Mouse (Mus musculus) MEL (cell line): ENCODE measurements around the gene Supt3. TPM values are rescaled to one million over a fixed set of nuclear protein-coding genes. Genes with fewer than 3 reads are reported as not detected.

Source experiments
- DNase-seq: peaks from one replicate; pipeline ENCODE4 v3.0.0; 2011; ENCODE audit warnings: low read depth, low spot score
- H3K27ac ChIP-seq: 2 replicates; pipeline ENCODE4 v1.5.1; 2012; ENCODE audit warnings: low read depth, mild to moderate bottlenecking, control low read depth, low read length, moderate library complexity; ENCODE audit not compliant: control insufficient read depth
- H3K27me3 ChIP-seq, 2 experiments: fragments of 150-350 bp in 1 of 2; sonication (generic) in 1 of 2; 2 replicates each; pipeline ENCODE4 v1.6.1; 2012; ENCODE audit warnings: low read length in 2 of 2, mild to moderate bottlenecking in 2 of 2, improper control_type of control experiment in 1 of 2, moderate library complexity in 1 of 2; ENCODE audit not compliant: insufficient read depth in 2 of 2, control insufficient read depth in 1 of 2
- H3K36me3 ChIP-seq, 2 experiments: 2 replicates each; pipeline ENCODE4 v1.6.1; 2012 to 2014; ENCODE audit warnings: low read length in 2 of 2, improper control_type of control experiment in 1 of 2, inconsistent platforms in 1 of 2, mild to moderate bottlenecking in 1 of 2; ENCODE audit not compliant: insufficient read depth in 2 of 2, control insufficient read depth in 1 of 2
- H3K4me1 ChIP-seq, 2 experiments: fragments of 150-350 bp in 1 of 2; sonication (generic) in 1 of 2; 2 replicates each; pipeline ENCODE4 v1.6.1; 2012; ENCODE audit warnings: low read length in 2 of 2, improper control_type of control experiment in 1 of 2, mild to moderate bottlenecking in 1 of 2; ENCODE audit not compliant: insufficient read depth in 2 of 2, control insufficient read depth in 1 of 2
- H3K4me3 ChIP-seq, 2 experiments: fragments of 150-350 bp in 1 of 2; sonication (generic) in 1 of 2; 2 replicates each; pipeline ENCODE4 v1.5.1; 2012; ENCODE audit warnings: low read depth in 2 of 2, low read length in 2 of 2, mild to moderate bottlenecking in 2 of 2, moderate library complexity in 2 of 2, control low read depth in 1 of 2, improper control_type of control experiment in 1 of 2; ENCODE audit not compliant: control insufficient read depth in 1 of 2, insufficient read depth in 1 of 2
- H3K79me2 ChIP-seq: 2 replicates; pipeline ENCODE4 v1.6.1; 2012; ENCODE audit warnings: mild to moderate bottlenecking, low read length, moderate library complexity; ENCODE audit not compliant: control insufficient read depth, poor library complexity, insufficient read depth
- H3K9ac ChIP-seq: 2 replicates; pipeline ENCODE4 v1.6.1; 2012; ENCODE audit warnings: low read depth, mild to moderate bottlenecking, control low read depth, low read length, moderate library complexity; ENCODE audit not compliant: control insufficient read depth, poor library complexity, severe bottlenecking
- H3K9me3 ChIP-seq: fragments of 150-350 bp; sonication (generic); replicated peaks from 2 replicates; pipeline ENCODE4 v1.6.1; 2012; ENCODE audit warnings: mild to moderate bottlenecking, low read length, improper control_type of control experiment, moderate library complexity; ENCODE audit not compliant: insufficient read depth
- CHD1 ChIP-seq: IDR thresholded peaks from 2 replicates; pipeline ENCODE4 v1.6.1; 2012; ENCODE audit warnings: low read depth, mild to moderate bottlenecking, inconsistent platforms, low read length, improper control_type of control experiment
- CHD2 ChIP-seq: IDR thresholded peaks from 2 replicates; pipeline ENCODE4 v1.6.1; 2011; ENCODE audit warnings: low read length, improper control_type of control experiment
- E2F4 ChIP-seq: IDR thresholded peaks from 2 replicates; pipeline ENCODE4 v1.6.1; 2011; ENCODE audit warnings: low read depth, low read length, improper control_type of control experiment, borderline replicate concordance
- ELF1 ChIP-seq: IDR thresholded peaks from 2 replicates; pipeline ENCODE4 v1.6.1; 2014; ENCODE audit warnings: low read depth, mild to moderate bottlenecking, inconsistent platforms, low read length, improper control_type of control experiment, moderate library complexity
- GABPA ChIP-seq: IDR thresholded peaks from 2 replicates; pipeline ENCODE4 v1.6.1; 2012; ENCODE audit warnings: low read depth, mild to moderate bottlenecking, inconsistent platforms, low read length, improper control_type of control experiment, moderate library complexity
- JUND ChIP-seq: IDR thresholded peaks from 2 replicates; pipeline ENCODE4 v1.6.1; 2011; ENCODE audit warnings: low read depth, mild to moderate bottlenecking, improper control_type of control experiment, low read length
- MAX ChIP-seq: IDR thresholded peaks from 2 replicates; pipeline ENCODE4 v1.6.1; 2011; ENCODE audit warnings: low read length, improper control_type of control experiment
- MXI1 ChIP-seq: IDR thresholded peaks from 2 replicates; pipeline ENCODE4 v1.6.1; 2011; ENCODE audit warnings: mild to moderate bottlenecking, low read depth, low read length, improper control_type of control experiment
- MYC ChIP-seq: IDR thresholded peaks from 2 replicates; pipeline ENCODE4 v1.6.1; 2011; ENCODE audit warnings: low read depth, mild to moderate bottlenecking, low read length, improper control_type of control experiment, moderate library complexity
- NELFE ChIP-seq: IDR thresholded peaks from 2 replicates; pipeline ENCODE4 v1.6.1; 2011; ENCODE audit warnings: low read depth, low read length, improper control_type of control experiment
- NRF1 ChIP-seq: IDR thresholded peaks from 2 replicates; pipeline ENCODE4 v1.6.1; 2014; ENCODE audit warnings: low read depth, mild to moderate bottlenecking, inconsistent platforms, low read length, improper control_type of control experiment, moderate library complexity; ENCODE audit not compliant: poor library complexity, insufficient read depth, severe bottlenecking
- POLR2A ChIP-seq, 2 experiments: IDR thresholded peaks; 2 replicates each; pipeline ENCODE4 v1.6.1; 2011 to 2012; ENCODE audit warnings: low read length in 2 of 2, mild to moderate bottlenecking in 2 of 2, control low read depth in 1 of 2, improper control_type of control experiment in 1 of 2, low read depth in 1 of 2, moderate library complexity in 1 of 2; ENCODE audit not compliant: control insufficient read depth in 1 of 2, insufficient read depth in 1 of 2, poor library complexity in 1 of 2
- POLR2AphosphoS2 ChIP-seq: IDR thresholded peaks from 2 replicates; pipeline ENCODE4 v1.6.1; 2011; ENCODE audit warnings: low read length, improper control_type of control experiment
- POLR2AphosphoS5 ChIP-seq: IDR thresholded peaks from 2 replicates; pipeline ENCODE4 v1.6.1; 2012; ENCODE audit warnings: low read depth, borderline replicate concordance, mild to moderate bottlenecking, inconsistent platforms, low read length, moderate library complexity, mixed read lengths
- RAD21 ChIP-seq: IDR thresholded peaks from 2 replicates; pipeline ENCODE4 v1.6.1; 2011; ENCODE audit warnings: mild to moderate bottlenecking, low read depth, low read length, improper control_type of control experiment
- SMC3 ChIP-seq: IDR thresholded peaks from 2 replicates; pipeline ENCODE4 v1.6.1; 2011; ENCODE audit warnings: low read depth, low read length, improper control_type of control experiment
- TAL1 ChIP-seq: IDR thresholded peaks from 2 replicates; pipeline ENCODE4 v1.6.1; 2012; ENCODE audit warnings: mild to moderate bottlenecking, inconsistent platforms, low read length, moderate library complexity, mixed read lengths
- TBP ChIP-seq: IDR thresholded peaks from 2 replicates; pipeline ENCODE4 v1.8.0; 2011; ENCODE audit warnings: low read depth, low read length, improper control_type of control experiment
- UBTF ChIP-seq: IDR thresholded peaks from 2 replicates; pipeline ENCODE4 v1.6.1; 2012; ENCODE audit warnings: low read depth, mild to moderate bottlenecking, inconsistent platforms, low read length, improper control_type of control experiment, moderate library complexity, borderline replicate concordance; ENCODE audit not compliant: insufficient read depth
- ZC3H11A ChIP-seq: IDR thresholded peaks from 2 replicates; pipeline ENCODE4 v1.6.1; 2012; ENCODE audit warnings: low read depth, mild to moderate bottlenecking, inconsistent platforms, low read length, improper control_type of control experiment
- ZKSCAN1 ChIP-seq: IDR thresholded peaks from 2 replicates; pipeline ENCODE4 v1.6.1; 2012; ENCODE audit warnings: low read depth, mild to moderate bottlenecking, inconsistent platforms, low read length, improper control_type of control experiment, moderate library complexity
- ZMIZ1 ChIP-seq: IDR thresholded peaks from 2 replicates; pipeline ENCODE4 v1.6.1; 2012; ENCODE audit warnings: low read depth, mild to moderate bottlenecking, inconsistent platforms, low read length, improper control_type of control experiment, moderate library complexity
- ZNF384 ChIP-seq: IDR thresholded peaks from 2 replicates; pipeline ENCODE4 v1.6.1; 2012; ENCODE audit warnings: low read depth, mild to moderate bottlenecking, inconsistent platforms, low read length, improper control_type of control experiment
- polyA plus RNA-seq, 2 experiments: library from polyadenylated mRNA; stranded (reverse) in 1 of 2; unstranded in 1 of 2; fragments of >175 nt in 1 of 2; fragments of >200 nt in 1 of 2; gene quantifications; 2 replicates each; pipeline versions ENCODE4 v1.2.1 to v1.2.4; 2012; ENCODE audit warnings: low replicate concordance in 2 of 2, low read depth in 1 of 2; ENCODE audit not compliant: insufficient read length in 2 of 2, insufficient read depth in 1 of 2, missing spikeins in 1 of 2
- total RNA-seq: library from RNA; depleted of rRNA; stranded (reverse); fragments of 300-350 nt; gene quantifications from 2 replicates; pipeline ENCODE4 v1.2.3, GENCODE M21; 2012

Gene Supt3
- total and polyA plus RNA-seq, 3 experiments = 7.0 to 28.6 TPM; not detected in 1

DNA sequence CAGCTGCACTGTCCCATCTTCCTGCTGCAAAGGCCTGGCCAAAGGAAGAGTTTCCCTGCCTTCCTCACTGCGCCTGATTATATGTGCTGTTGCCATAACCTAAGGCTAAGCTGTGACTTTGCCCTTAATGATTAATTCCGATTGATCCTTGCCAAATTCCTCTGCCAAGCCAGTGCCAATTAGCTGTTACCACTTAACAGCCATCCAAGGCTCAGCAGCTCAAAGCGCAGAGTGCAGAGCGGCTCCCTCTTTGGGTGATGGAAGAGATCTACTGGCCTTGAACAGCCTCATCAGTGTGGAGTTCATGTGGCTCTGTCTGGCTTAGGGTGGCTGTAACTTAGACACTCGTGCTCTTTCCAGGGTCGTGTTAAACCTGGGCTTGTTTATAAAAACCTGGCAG lies 366.1 kb downstream of the Supt3 start:
- no peak overlapping the region for H3K9ac ChIP-seq
- DNase-seq = no peak
- no peaks in the 10 kb centered on the region for H3K4me1 ChIP-seq
- no peak overlapping the region for H3K27ac ChIP-seq
- no peaks in the 10 kb centered on the region for H3K27me3 ChIP-seq
- H3K4me3 ChIP-seq = no peak overlapping the region
- no peaks in the 10 kb centered on the region for H3K9me3 ChIP-seq
- TF ChIP-seq ZC3H11A (no peak), POLR2A (IDR thresholded peaks at IDR 0.05; ENCODE audit: control insufficient read depth in 1 of 2, insufficient read depth in 1 of 2, low read depth in 1 of 2, low read length in 2 of 2, poor library complexity in 1 of 2) (no peak), ZNF384 (no peak), CHD2 (no peak), MYC (no peak), MAX (no peak), MXI1 (no peak), GABPA (no peak), UBTF (no peak), NELFE (no peak), POLR2AphosphoS5 (no peak), ELF1 (no peak)
- H3K79me2 ChIP-seq = no peaks in the 10 kb centered on the region
- no peaks in the 10 kb centered on the region for H3K36me3 ChIP-seq

DNA sequence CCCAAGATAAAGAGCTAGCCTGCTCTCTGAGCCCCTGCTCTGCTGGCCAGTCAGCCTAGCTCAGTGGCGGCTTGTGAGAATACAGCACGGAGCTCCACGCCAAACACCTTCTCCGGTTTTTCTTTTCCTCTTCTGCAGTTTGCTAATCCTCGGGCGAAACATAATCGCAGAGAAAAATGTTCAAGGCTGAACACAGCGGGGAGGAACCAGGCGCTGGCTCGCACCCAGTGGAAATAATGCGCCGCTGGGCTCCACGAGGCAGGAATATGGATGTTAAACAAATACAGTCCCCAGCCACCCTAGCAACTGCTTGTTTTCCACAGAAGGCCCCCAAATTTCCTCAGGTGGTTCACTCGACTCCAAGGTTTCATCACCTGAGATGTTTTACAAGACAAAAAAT lies 367.7 kb downstream of the Supt3 start:
- Histone ChIP-seq H3K27me3 (no peaks in the 10 kb centered on the region), H3K9ac (no peak overlapping the region), H3K9me3 (no peaks in the 10 kb centered on the region), H3K4me1 (no peaks in the 10 kb centered on the region), H3K36me3 (no peaks in the 10 kb centered on the region), H3K27ac (no peak overlapping the region), H3K4me3 (no peak overlapping the region), H3K79me2 (no peaks in the 10 kb centered on the region)
- TF ChIP-seq ZMIZ1 = no peak
- no peak for TF ChIP-seq JUND
- no peak for TF ChIP-seq TBP
- no peak for TF ChIP-seq NRF1
- TF ChIP-seq RAD21 = no peak
- TF ChIP-seq ZKSCAN1 = no peak
- TF ChIP-seq CHD1 = no peak
- no peak for TF ChIP-seq MXI1
- TF ChIP-seq SMC3 = no peak
- TF ChIP-seq TAL1 = no peak
- no peak for TF ChIP-seq POLR2A (IDR thresholded peaks at IDR 0.05; ENCODE audit: control insufficient read depth in 1 of 2, insufficient read depth in 1 of 2, low read depth in 1 of 2, low read length in 2 of 2, poor library complexity in 1 of 2)
- no peak for TF ChIP-seq MYC
- no peak for TF ChIP-seq POLR2AphosphoS2
- TF ChIP-seq E2F4 = no peak
- DNase-seq = no peak
